Mouse (Mus musculus) hindbrain, embryonic 16.5 days (tissue): ENCODE measurements around the gene Gm2115. TPM values are rescaled to one million over a fixed set of nuclear protein-coding genes. Genes with fewer than 3 reads are reported as not detected.

Source experiments
- ATAC-seq: fragments of 200-750 bp; cut with Nextera tagmentation; 2 replicates; pipeline ENCODE4 v1.8.0; 2017; ENCODE audit warnings: moderate TSS enrichment, moderate library complexity
- H3K27ac ChIP-seq: fragments of 300-500 bp; sonication (generic); 2 replicates; pipeline ENCODE4 v1.5.1; 2014; ENCODE audit warnings: low read depth, mild to moderate bottlenecking, control low read depth, low read length, moderate library complexity
- H3K27me3 ChIP-seq: fragments of 300-500 bp; sonication (generic); replicated peaks from 2 replicates; pipeline ENCODE4 v1.6.1; 2014; ENCODE audit warnings: low read length; ENCODE audit not compliant: control insufficient read depth, insufficient read depth
- H3K36me3 ChIP-seq: fragments of 300-500 bp; sonication (generic); 2 replicates; pipeline ENCODE4 v1.6.1; 2014; ENCODE audit warnings: mild to moderate bottlenecking, low read length, moderate library complexity, mixed read lengths; ENCODE audit not compliant: control insufficient read depth, insufficient read depth
- H3K4me1 ChIP-seq: fragments of 300-500 bp; sonication (generic); 2 replicates; pipeline ENCODE4 v1.6.1; 2014; ENCODE audit warnings: low read depth, low read length; ENCODE audit not compliant: control insufficient read depth, insufficient read depth
- H3K4me2 ChIP-seq: fragments of 300-500 bp; sonication (generic); 2 replicates; pipeline ENCODE4 v1.6.1; 2014; ENCODE audit warnings: mild to moderate bottlenecking, low read length, control low read depth, moderate library complexity
- H3K4me3 ChIP-seq: fragments of 300-500 bp; sonication (generic); 2 replicates; pipeline ENCODE4 v1.5.1; 2014; ENCODE audit warnings: mild to moderate bottlenecking, low read length, control low read depth, moderate library complexity
- H3K9ac ChIP-seq: fragments of 300-500 bp; sonication (generic); 2 replicates; pipeline ENCODE4 v1.6.1; 2014; ENCODE audit warnings: low read depth, mild to moderate bottlenecking, control low read depth, low read length, moderate library complexity
- H3K9me3 ChIP-seq: fragments of 300-500 bp; sonication (generic); 2 replicates; pipeline ENCODE4 v1.6.1; 2014; ENCODE audit warnings: mild to moderate bottlenecking, low read length, moderate library complexity; ENCODE audit not compliant: control insufficient read depth
- WGBS: fragments of 180-500 bp; shearing (Covaris S2); extraction: QIAGEN DNeasy Blood & Tissue Kit; methylation state at CpG from one replicate; pipeline ENCODE4 v1.1.7; 2014; 5-methylcytosine and 5-hydroxymethylcytosine counted together
- polyA plus RNA-seq: library from polyadenylated mRNA; unstranded; fragments of >200 nt; fragmentation: Nextera tagmentation; extraction: Ambion mirVana; gene quantifications from 2 replicates; pipeline ENCODE4 v1.2.1, GENCODE M21; 2015

The Gm2115 gene
- polyA plus RNA-seq, 1 experiment from 2014 or later = 1.9 TPM

- H3K4me3 ChIP-seq = no peak overlapping the region
- 0 out of 2 replicates have a peak, but pooled peaks cover 2% of the 10 kb centered on the region for H3K4me1 ChIP-seq
- H3K4me2 ChIP-seq = no peak overlapping the region; the same call in none of the 2 replicates
- no peak overlapping the region for H3K27ac ChIP-seq
- H3K36me3 ChIP-seq = no peaks in the 10 kb centered on the region
- no peaks in the 10 kb centered on the region for H3K27me3 ChIP-seq
- 0 out of 2 replicates have a peak overlapping the region, but pooled peaks have one; percentile 18 for H3K9ac ChIP-seq
- no peak; the same call in 1 of the 2 replicates for ATAC-seq
- no peaks in the 10 kb centered on the region for H3K9me3 ChIP-seq
Observed at GRCm38 (mm10) chr7:84594917-84595303, 66.2 kb downstream of the Gm2115 start.

- Histone ChIP-seq H3K4me2 (no peak overlapping the region), H3K4me3 (no peak overlapping the region), H3K27ac (no peak overlapping the region), H3K9ac (no peak overlapping the region), H3K27me3 (no peaks in the 10 kb centered on the region), H3K4me1 (0 out of 2 replicates have a peak, but pooled peaks cover 2% of the 10 kb centered on the region), H3K36me3 (no peaks in the 10 kb centered on the region), H3K9me3 (no peaks in the 10 kb centered on the region)
- ATAC-seq = no peak
- 90% methylated on average over 3 of the region's 3 CpGs for WGBS
Observed at GRCm38 (mm10) chr7:84596002-84596401, 67.2 kb downstream of the Gm2115 start.

GRCm38 (mm10) chr7:84596633-84597032, 67.9 kb downstream of the Gm2115 start:
- no peak overlapping the region for H3K27ac ChIP-seq
- H3K4me3 ChIP-seq = no peak overlapping the region
- no peaks in the 10 kb centered on the region for H3K9me3 ChIP-seq
- H3K36me3 ChIP-seq = no peaks in the 10 kb centered on the region
- H3K4me1 ChIP-seq = 0 out of 2 replicates have a peak, but pooled peaks cover 2% of the 10 kb centered on the region
- H3K4me2 ChIP-seq = no peak overlapping the region
- H3K27me3 ChIP-seq = no peaks in the 10 kb centered on the region
- ATAC-seq = no peak
- WGBS = 86% methylated on average over 3 of the region's 3 CpGs
- H3K9ac ChIP-seq = no peak overlapping the region

GRCm38 (mm10) chr7:84600631-84601030, 71.9 kb downstream of the Gm2115 start:
- H3K27ac ChIP-seq = no peak overlapping the region
- H3K4me1 ChIP-seq = peaks cover 11% of the 10 kb centered on the region
- no peak overlapping the region for H3K4me2 ChIP-seq
- no peaks in the 10 kb centered on the region for H3K36me3 ChIP-seq
- ATAC-seq = no peak
- H3K9me3 ChIP-seq = no peaks in the 10 kb centered on the region
- WGBS = 97% methylated on average over 2 of the region's 2 CpGs
- H3K4me3 ChIP-seq = no peak overlapping the region
- H3K27me3 ChIP-seq = no peaks in the 10 kb centered on the region
- no peak overlapping the region for H3K9ac ChIP-seq

GRCm38 (mm10) chr7:84601331-84601730, 72.6 kb downstream of the Gm2115 start:
- H3K36me3 ChIP-seq = no peaks in the 10 kb centered on the region

GRCm38 (mm10) chr7:84604501-84604900, 75.7 kb downstream of the Gm2115 start:
- no peak overlapping the region for H3K9ac ChIP-seq
- 72% methylated on average over 3 of the region's 3 CpGs for WGBS
- ATAC-seq = no peak
- no peaks in the 10 kb centered on the region for H3K36me3 ChIP-seq
- no peaks in the 10 kb centered on the region for H3K27me3 ChIP-seq
- no peak overlapping the region for H3K27ac ChIP-seq
- H3K4me3 ChIP-seq = no peak overlapping the region
- peak overlapping the region; percentile 98 for H3K4me2 ChIP-seq
- no peaks in the 10 kb centered on the region for H3K9me3 ChIP-seq
- peaks cover 14% of the 10 kb centered on the region for H3K4me1 ChIP-seq

More at GRCm38 (mm10) chr7:84601331-84601730, 72.6 kb downstream of the Gm2115 start:
- no peak overlapping the region for H3K27ac ChIP-seq
- no peak overlapping the region for H3K4me2 ChIP-seq
- no peak overlapping the region for H3K4me3 ChIP-seq
- no peaks in the 10 kb centered on the region for H3K9me3 ChIP-seq
- peaks cover 12% of the 10 kb centered on the region for H3K4me1 ChIP-seq
- no peaks in the 10 kb centered on the region for H3K27me3 ChIP-seq
- 96% methylated on average over 3 of the region's 3 CpGs for WGBS
- no peak overlapping the region for H3K9ac ChIP-seq
- no peak for ATAC-seq

GRCm38 (mm10) chr7:84605033-84605687, 76.4 kb downstream of the Gm2115 start:
- ATAC-seq = peak; percentile 55
- Histone ChIP-seq H3K27me3 (no peaks in the 10 kb centered on the region), H3K9me3 (no peaks in the 10 kb centered on the region), H3K9ac (peak overlapping the region; percentile 75), H3K27ac (peak overlapping the region; percentile 12; the same call in 1 of the 2 replicates), H3K4me1 (peaks cover 14% of the 10 kb centered on the region), H3K4me3 (peak overlapping the region; percentile 57), H3K4me2 (peak overlapping the region; percentile 98), H3K36me3 (no peaks in the 10 kb centered on the region)
- 9% methylated on average over 19 of the region's 19 CpGs for WGBS

- peak overlapping the region; percentile 75 for H3K9ac ChIP-seq
- peak overlapping the region; percentile 64 for H3K27ac ChIP-seq
- ATAC-seq = peak; percentile 88
- H3K4me2 ChIP-seq = peak overlapping the region; percentile 98
- no peaks in the 10 kb centered on the region for H3K27me3 ChIP-seq
- peak overlapping the region; percentile 57 for H3K4me3 ChIP-seq
- H3K9me3 ChIP-seq = no peaks in the 10 kb centered on the region
- no peaks in the 10 kb centered on the region for H3K36me3 ChIP-seq
- under 1% methylated on average over 30 of the region's 36 CpGs for WGBS
- H3K4me1 ChIP-seq = peaks cover 14% of the 10 kb centered on the region
Observed at GRCm38 (mm10) chr7:84605704-84606292, 77.0 kb downstream of the Gm2115 start.

- 1% methylated on average over 10 of the region's 10 CpGs for WGBS
- H3K9me3 ChIP-seq = no peaks in the 10 kb centered on the region
- peak within 1 kb of the TSS; percentile 98 for H3K4me2 ChIP-seq
- peak within 1 kb of the TSS; percentile 64 for H3K27ac ChIP-seq
- no peaks in the 10 kb centered on the region for H3K36me3 ChIP-seq
- H3K4me1 ChIP-seq = peaks cover 14% of the 10 kb centered on the region
- peak within 1 kb of the TSS; percentile 75 for H3K9ac ChIP-seq
- peak within 1 kb of the TSS; percentile 57 for H3K4me3 ChIP-seq
- no peaks in the 10 kb centered on the region for H3K27me3 ChIP-seq
- ATAC-seq = peak; percentile 70
Observed at GRCm38 (mm10) chr7:84606293-84606749, 77.6 kb downstream of the Gm2115 start, which contains the start of gene Fah. Gene Fah, minus strand, starts transcription at chr7:84606722.
